Mouse (Mus musculus): ENCODE data around the gene Tnrc6a.

- no peak for TF ChIP-seq ZKSCAN1 (IDR thresholded peaks at IDR 0.05; ENCODE audit: borderline replicate concordance, low read depth, low read length)
- no peak for TF ChIP-seq ZNF384 (IDR thresholded peaks at IDR 0.05; ENCODE audit: low read depth, low read length)
- TF ChIP-seq POLR2A (IDR thresholded peaks at IDR 0.05; ENCODE audit: low read depth, low read length), result no peak
- TF ChIP-seq CHD2 (IDR thresholded peaks at IDR 0.05; ENCODE audit: low read length), result no peak
- no peak for TF ChIP-seq TCF12 (IDR thresholded peaks at IDR 0.05; ENCODE audit: low read depth, low read length)
- TF ChIP-seq USF2 (conservative IDR thresholded peaks at IDR 0.05; ENCODE audit: low read depth, low read length), result no peak
- TF ChIP-seq MAX (IDR thresholded peaks at IDR 0.05; ENCODE audit: low read length), result no peak
- TF ChIP-seq CTCF (conservative IDR thresholded peaks at IDR 0.05 in 1 of 2, IDR thresholded peaks at IDR 0.05 in 1 of 2; ENCODE audit: low read depth in 2 of 2, low read length in 2 of 2), result no peak
- no peak for TF ChIP-seq EP300 (IDR thresholded peaks at IDR 0.05; ENCODE audit: low read length)
Observed at GRCm38 (mm10) chr7:123215138-123215537, 91.5 kb downstream of the Tnrc6a start.
